Mouse (Mus musculus): ENCODE results near the gene Smc1b. TPM values are rescaled to one million over a fixed set of nuclear protein-coding genes. Genes with fewer than 3 reads are reported as not detected.

Smc1b gene
- 0.18 and 0.53 TPM in 2 replicates for polyA plus RNA-seq (2011; ENCODE audit: insufficient read length, low read depth, missing spikeins)

DNA sequence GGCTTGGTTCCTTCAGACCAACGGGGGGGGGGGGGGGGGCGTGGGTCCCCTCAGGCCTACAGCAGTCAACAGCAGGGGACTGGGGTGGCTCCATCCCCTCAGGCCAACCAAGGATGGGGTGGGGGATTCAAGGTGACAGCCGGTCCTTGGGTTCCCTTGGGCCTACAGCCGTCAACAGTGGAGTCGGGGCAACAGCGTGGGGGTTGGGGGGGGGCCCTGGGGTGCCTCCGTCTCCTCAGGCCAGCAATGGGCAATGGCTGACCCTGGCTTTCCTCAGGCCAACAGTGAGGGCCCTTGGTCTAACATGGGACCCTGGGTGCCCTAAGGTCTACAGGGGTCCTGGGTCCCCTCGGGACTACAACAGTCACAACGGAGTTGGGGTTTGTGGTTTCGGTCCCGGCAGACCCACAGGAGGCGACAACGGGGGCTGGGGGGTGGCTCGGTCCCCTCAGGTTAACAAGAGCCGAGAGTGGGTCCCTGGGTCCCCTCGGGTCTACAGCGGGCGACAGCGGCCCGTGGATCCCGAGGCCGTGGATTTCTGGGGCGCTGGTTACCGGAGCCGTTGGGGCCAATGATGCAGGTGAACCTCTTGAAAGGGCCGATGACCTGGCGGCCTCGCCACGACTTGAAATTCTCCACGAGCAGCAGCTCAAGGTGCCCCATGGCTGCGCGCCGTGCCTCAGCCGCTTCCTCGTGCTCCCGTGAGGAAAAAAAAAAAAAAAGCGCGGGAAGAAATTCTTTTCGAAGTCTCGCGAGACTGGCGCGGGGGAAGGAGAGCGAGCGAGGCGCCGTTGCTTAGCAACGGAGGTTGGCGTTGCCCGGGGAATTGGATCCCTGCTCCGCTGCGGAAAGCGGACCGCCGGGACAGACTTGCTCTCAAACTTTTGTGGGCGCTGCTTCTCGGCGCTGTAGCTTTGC is at the start of gene Smc1b, which contains the start of gene Ribc2:
Gene Smc1b, minus strand, starts transcription at position 690 of the 918 bp plus-strand sequence.
Gene Ribc2, plus strand, starts transcription at position 804 of the 918 bp plus-strand sequence.
- H3K4me3 ChIP-seq (ENCODE audit: insufficient read depth, low read length) = no peak within 1 kb of the TSS
- no peaks in the 10 kb centered on the region for H3K4me1 ChIP-seq (ENCODE audit: control insufficient read depth, insufficient read depth, low read length)
- no peak within 1 kb of the TSS for H3K27ac ChIP-seq (ENCODE audit: insufficient read depth, low read length)
- TF ChIP-seq POLR2A (IDR thresholded peaks at IDR 0.05; ENCODE audit: low read depth, low read length) (no peak), CTCF (IDR thresholded peaks at IDR 0.05; ENCODE audit: borderline replicate concordance, insufficient read depth, low read length) (no peak)

GRCm38 (mm10) chr15:85180368-85180767 is 48.6 kb upstream of the Smc1b start:
- TF ChIP-seq POLR2A (IDR thresholded peaks at IDR 0.05; ENCODE audit: low read depth, low read length) (no peak), CTCF (IDR thresholded peaks at IDR 0.05; ENCODE audit: borderline replicate concordance, insufficient read depth, low read length) (no peak)
- Histone ChIP-seq H3K4me3 (ENCODE audit: insufficient read depth, low read length) (no peak overlapping the region), H3K4me1 (ENCODE audit: control insufficient read depth, insufficient read depth, low read length) (no peaks in the 10 kb centered on the region), H3K27ac (ENCODE audit: insufficient read depth, low read length) (no peak overlapping the region)

DNA sequence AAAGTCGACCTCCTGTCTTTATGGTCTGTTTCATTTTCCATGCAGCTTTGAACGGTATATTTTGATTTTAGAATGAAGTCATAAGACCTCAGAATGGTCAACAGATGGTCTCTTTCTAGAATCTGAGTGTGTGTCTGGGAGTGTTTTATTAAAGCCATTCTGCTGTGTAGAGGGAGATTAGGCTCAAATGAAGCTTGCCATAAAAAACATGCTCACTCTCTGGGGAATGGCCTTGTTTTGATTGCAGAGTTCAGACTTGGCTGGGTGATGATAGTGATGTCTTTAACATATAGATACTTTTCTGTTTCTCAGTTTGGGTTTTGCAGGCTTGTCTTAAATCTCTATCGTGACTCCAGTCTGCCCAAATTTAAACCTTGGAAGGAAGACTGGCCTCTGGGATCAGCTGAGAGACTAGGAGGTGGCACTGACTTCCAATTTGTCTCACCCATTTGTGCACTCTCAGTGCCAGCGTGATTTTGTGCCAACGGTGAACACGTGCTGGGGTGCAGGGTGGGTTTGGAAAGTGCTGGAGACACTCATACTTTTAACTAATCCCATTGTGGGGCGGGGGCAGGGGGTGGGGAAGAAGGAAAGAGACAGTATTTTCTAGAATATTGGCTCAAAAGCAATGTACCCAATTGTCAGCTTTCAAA is 47.9 kb upstream of the Smc1b start:
- Histone ChIP-seq H3K27ac (ENCODE audit: insufficient read depth, low read length) (no peak overlapping the region), H3K4me3 (ENCODE audit: insufficient read depth, low read length) (no peak overlapping the region), H3K4me1 (ENCODE audit: control insufficient read depth, insufficient read depth, low read length) (no peaks in the 10 kb centered on the region)
- no peak for TF ChIP-seq CTCF (IDR thresholded peaks at IDR 0.05; ENCODE audit: borderline replicate concordance, insufficient read depth, low read length)
- TF ChIP-seq POLR2A (IDR thresholded peaks at IDR 0.05; ENCODE audit: low read depth, low read length) = no peak

GRCm38 (mm10) chr15:85178172-85178571 is 46.4 kb upstream of the Smc1b start:
- Histone ChIP-seq H3K27ac (ENCODE audit: insufficient read depth, low read length) (no peak overlapping the region), H3K4me3 (ENCODE audit: insufficient read depth, low read length) (no peak overlapping the region), H3K4me1 (ENCODE audit: control insufficient read depth, insufficient read depth, low read length) (no peaks in the 10 kb centered on the region)
- no peak for TF ChIP-seq CTCF (IDR thresholded peaks at IDR 0.05; ENCODE audit: borderline replicate concordance, insufficient read depth, low read length)
- no peak for TF ChIP-seq POLR2A (IDR thresholded peaks at IDR 0.05; ENCODE audit: low read depth, low read length)

DNA sequence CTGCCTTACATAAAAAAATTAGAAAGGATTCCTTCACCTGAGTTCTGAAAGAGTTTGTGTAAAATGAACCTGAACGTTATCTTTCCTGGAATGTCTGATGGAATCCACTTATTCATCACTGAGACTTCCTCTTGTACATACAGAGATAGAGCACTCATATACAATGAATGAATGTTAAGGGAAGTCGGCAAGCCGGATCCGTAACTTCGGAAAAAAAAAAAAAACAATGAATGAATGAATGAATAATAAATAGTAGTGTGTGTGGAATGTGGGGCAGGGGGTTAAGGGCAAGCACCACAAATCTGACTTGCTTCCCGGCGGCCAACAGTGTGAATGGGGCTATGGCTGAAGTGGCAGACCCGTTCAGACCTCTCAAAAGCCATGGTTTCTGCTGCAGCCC is 45.8 kb upstream of the Smc1b start:
- no peak for TF ChIP-seq POLR2A (IDR thresholded peaks at IDR 0.05; ENCODE audit: low read depth, low read length)
- no peak for TF ChIP-seq CTCF (IDR thresholded peaks at IDR 0.05; ENCODE audit: borderline replicate concordance, insufficient read depth, low read length)
- Histone ChIP-seq H3K4me1 (ENCODE audit: control insufficient read depth, insufficient read depth, low read length) (no peaks in the 10 kb centered on the region), H3K27ac (ENCODE audit: insufficient read depth, low read length) (no peak overlapping the region), H3K4me3 (ENCODE audit: insufficient read depth, low read length) (no peak overlapping the region)

DNA sequence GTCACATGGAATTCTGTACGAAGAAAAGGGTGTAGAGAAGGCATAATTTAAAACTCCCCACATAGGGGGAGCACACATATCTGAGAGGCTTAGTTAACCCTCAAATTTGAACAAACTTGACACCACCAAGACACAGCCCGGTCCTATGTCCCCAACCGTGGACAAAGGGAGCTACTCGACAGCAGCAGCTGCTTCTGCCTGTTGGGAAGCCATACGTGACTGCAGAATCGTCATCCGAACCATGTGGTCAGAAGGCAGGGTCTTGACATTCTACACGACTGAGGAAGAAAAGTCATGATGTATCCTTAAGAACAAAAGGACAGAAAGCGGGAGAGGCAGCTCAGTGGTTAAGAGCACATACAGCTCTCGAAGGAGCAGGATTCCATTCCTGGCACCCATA is 42.3 kb upstream of the Smc1b start:
- TF ChIP-seq POLR2A (IDR thresholded peaks at IDR 0.05; ENCODE audit: low read depth, low read length) (no peak), CTCF (IDR thresholded peaks at IDR 0.05; ENCODE audit: borderline replicate concordance, insufficient read depth, low read length) (no peak)
- no peak overlapping the region for H3K4me3 ChIP-seq (ENCODE audit: insufficient read depth, low read length)
- H3K4me1 ChIP-seq (ENCODE audit: control insufficient read depth, insufficient read depth, low read length) = no peaks in the 10 kb centered on the region
- no peak overlapping the region for H3K27ac ChIP-seq (ENCODE audit: insufficient read depth, low read length)

DNA sequence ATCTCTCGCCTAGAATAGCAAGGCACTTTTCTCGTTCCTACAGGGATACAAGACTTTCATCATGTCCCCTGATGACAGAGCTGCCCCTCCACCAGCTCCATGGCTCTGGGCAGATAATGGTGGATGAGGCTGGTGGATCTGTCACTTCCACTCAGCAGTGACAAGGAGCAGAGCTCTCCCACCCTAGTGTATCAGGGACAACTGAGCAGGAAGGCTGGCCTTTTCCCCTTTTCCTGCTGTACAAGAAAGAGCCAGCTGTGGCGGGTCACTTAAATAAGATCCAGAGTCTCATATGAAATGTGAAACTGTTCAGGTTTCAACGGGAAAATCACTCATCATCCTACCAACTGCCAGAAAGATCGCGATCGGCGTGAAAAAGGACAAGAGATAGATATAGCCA is 41.7 kb upstream of the Smc1b start:
- H3K4me3 ChIP-seq (ENCODE audit: insufficient read depth, low read length) = no peak overlapping the region
- TF ChIP-seq POLR2A (IDR thresholded peaks at IDR 0.05; ENCODE audit: low read depth, low read length) (no peak), CTCF (IDR thresholded peaks at IDR 0.05; ENCODE audit: borderline replicate concordance, insufficient read depth, low read length) (no peak)
- no peak overlapping the region for H3K27ac ChIP-seq (ENCODE audit: insufficient read depth, low read length)

DNA sequence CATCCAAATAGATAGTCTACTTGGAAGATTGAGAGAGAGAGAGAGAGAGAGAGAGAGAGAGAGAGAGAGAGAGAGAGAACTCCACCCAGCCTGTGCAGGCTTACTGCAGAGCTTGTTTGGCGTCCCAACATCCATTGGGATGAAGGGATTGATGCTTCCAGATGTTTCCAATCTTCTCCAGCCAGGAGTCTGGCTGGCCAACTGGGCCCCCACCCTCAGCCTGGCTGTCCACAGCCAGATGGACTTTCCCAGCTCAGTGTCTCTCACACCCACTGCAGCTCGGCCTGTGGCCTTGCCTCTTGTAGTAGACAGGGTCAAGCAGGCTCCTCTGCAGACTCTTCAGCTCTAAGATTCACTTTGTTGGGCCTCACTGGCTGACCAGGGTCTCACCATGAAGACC is 40.3 kb upstream of the Smc1b start:
- Histone ChIP-seq H3K4me1 (ENCODE audit: control insufficient read depth, insufficient read depth, low read length) (no peaks in the 10 kb centered on the region), H3K4me3 (ENCODE audit: insufficient read depth, low read length) (no peak overlapping the region), H3K27ac (ENCODE audit: insufficient read depth, low read length) (no peak overlapping the region)
- no peak for TF ChIP-seq POLR2A (IDR thresholded peaks at IDR 0.05; ENCODE audit: low read depth, low read length)
- no peak for TF ChIP-seq CTCF (IDR thresholded peaks at IDR 0.05; ENCODE audit: borderline replicate concordance, insufficient read depth, low read length)

More for the DNA sequence above, 41.7 kb upstream of the Smc1b start:
- no peaks in the 10 kb centered on the region for H3K4me1 ChIP-seq (ENCODE audit: control insufficient read depth, insufficient read depth, low read length)

DNA sequence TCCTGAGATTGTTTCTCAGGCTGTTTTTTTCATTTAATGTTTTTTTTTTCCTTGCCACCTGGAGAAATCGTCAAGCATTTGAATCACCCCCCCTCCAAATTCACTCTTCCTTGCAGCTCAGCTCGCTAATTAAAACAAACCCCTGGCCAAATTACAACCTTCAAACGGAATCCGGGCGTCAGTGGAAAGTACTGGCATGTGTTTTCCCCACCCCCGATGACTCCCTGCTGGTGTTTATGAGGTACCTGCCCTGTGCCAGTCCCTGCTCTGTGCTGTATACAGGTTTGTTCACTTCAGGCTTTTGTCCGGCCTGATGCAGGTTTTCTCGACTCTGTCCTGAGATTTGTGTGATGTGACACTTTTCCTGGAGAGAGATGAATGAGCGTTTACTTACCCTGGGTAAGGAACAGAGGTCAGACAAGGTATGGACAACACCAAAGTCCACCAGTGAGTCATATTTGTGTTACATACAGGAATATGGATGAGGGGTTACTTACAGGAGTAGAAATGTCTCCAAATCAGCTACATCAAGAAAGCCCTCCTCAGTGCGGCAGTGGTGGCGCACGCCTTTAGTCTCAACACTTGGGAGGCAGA is 35.4 kb upstream of the Smc1b start:
- no peak overlapping the region for H3K27ac ChIP-seq (ENCODE audit: insufficient read depth, low read length)
- TF ChIP-seq CTCF (IDR thresholded peaks at IDR 0.05; ENCODE audit: borderline replicate concordance, insufficient read depth, low read length) (no peak), POLR2A (IDR thresholded peaks at IDR 0.05; ENCODE audit: low read depth, low read length) (no peak)
- H3K4me3 ChIP-seq (ENCODE audit: insufficient read depth, low read length) = no peak overlapping the region
- peaks cover 8% of the 10 kb centered on the region; the same call in 1 of the 2 replicates for H3K4me1 ChIP-seq (ENCODE audit: control insufficient read depth, insufficient read depth, low read length)

Measured in embryonic fibroblast, embryonic 13.5 days (primary cell).